Mouse (Mus musculus) B cell, adult 2 months (primary cell): ENCODE results near the gene Hist2h2aa1.
"Not testable (repeated sequence)": the region's sequence is repeated elsewhere in the genome, so short reads cannot be mapped to it uniquely, and the experiment has no call there.

ENCODE experiments used
- DNase-seq, 2 experiments: peaks; one replicate each; pipeline ENCODE4 v3.0.0; 2022

The Hist2h2aa1 gene

GRCm38 (mm10) chr3:96287334-96287733, 42.0 kb downstream of the Hist2h2aa1 start:
- DNase-seq, result peak; percentile 45 to 54

- DNase-seq, result no peak
These were observed 43.9 kb downstream of the Hist2h2aa1 start for GRCm38 (mm10) chr3:96289201-96289600.

- DNase-seq, result not testable (repeated sequence)
These were observed 45.4 kb downstream of the Hist2h2aa1 start for GRCm38 (mm10) chr3:96290727-96291126.

GRCm38 (mm10) chr3:96292641-96293040, 47.3 kb downstream of the Hist2h2aa1 start:
- no peak for DNase-seq

GRCm38 (mm10) chr3:96293368-96293767, 48.1 kb downstream of the Hist2h2aa1 start:
- no peak for DNase-seq

- no peak for DNase-seq
These were observed 48.5 kb downstream of the Hist2h2aa1 start, which contains the start of gene Fcgr1 for GRCm38 (mm10) chr3:96293787-96294186. Fcgr1 (minus strand) TSS chr3:96293969.
